ENCODE assay signal across 1 mouse cellular context in the genomic region with DNA sequence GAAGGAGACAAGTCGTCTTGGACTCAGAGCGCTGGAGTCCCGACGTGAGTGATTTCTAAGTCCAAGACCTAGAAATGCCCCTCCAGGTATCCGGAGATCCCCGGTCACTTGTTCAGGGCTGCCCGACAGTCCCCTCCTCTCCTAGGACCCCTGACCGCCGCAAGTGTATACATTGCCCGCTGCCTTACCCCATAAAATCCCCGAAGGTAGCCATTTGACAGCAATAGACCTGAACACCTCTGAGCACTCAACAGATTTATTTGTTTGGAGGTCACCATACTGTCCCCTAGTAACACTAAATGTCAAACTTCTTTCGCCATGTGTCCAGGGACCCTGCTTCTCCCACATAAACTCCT.
TF ChIP-seq lines count a peak whose summit lies in the region.

No protein-coding gene starts in this region.

TF ChIP-seq in C2C12, 6 proteins besides CTCF, POLR2A, EP300 and RAD21:
- TF ChIP-seq FOSL1 (IDR thresholded peaks at IDR 0.05; ENCODE audit: insufficient read depth, low read length, poor library complexity, severe bottlenecking), result no peak
- TF ChIP-seq MAX (IDR thresholded peaks at IDR 0.05), result no peak
- no peak for TF ChIP-seq MYOG (IDR thresholded peaks at IDR 0.05; ENCODE audit: control insufficient read depth, extremely low read depth, insufficient read length)
- no peak for TF ChIP-seq MYOD1 (IDR thresholded peaks at IDR 0.05; ENCODE audit: control insufficient read depth, insufficient read length, low read depth)
- no peak for TF ChIP-seq CEBPB (IDR thresholded peaks at IDR 0.05; ENCODE audit: low read depth)
- TF ChIP-seq USF1 (IDR thresholded peaks at IDR 0.05; ENCODE audit: low read depth), result no peak
